Mouse (Mus musculus): ENCODE data around the gene Clcn3. TPM values are rescaled to one million over a fixed set of nuclear protein-coding genes. Genes with fewer than 3 reads are reported as not detected.

The Clcn3 gene
- polyA plus RNA-seq, 1 experiment from 2014 or later = 44.4 TPM

GRCm38 (mm10) chr8:60942867-60943266 lies 40.2 kb downstream of the Clcn3 start:
- no peak overlapping the region for H3K9ac ChIP-seq (ENCODE audit: low read length)
- H3K27ac ChIP-seq (ENCODE audit: low read depth, low read length) = no peak overlapping the region
- ATAC-seq (replicated peaks; ENCODE audit: low FRiP score) = no peak
- WGBS = 96% methylated on average over 2 of the region's 2 CpGs
- H3K4me2 ChIP-seq (ENCODE audit: low read depth, low read length, severe bottlenecking) = no peak overlapping the region
- H3K9me3 ChIP-seq (ENCODE audit: control insufficient read depth, low read length) = no peaks in the 10 kb centered on the region
- no peak overlapping the region for H3K4me3 ChIP-seq (ENCODE audit: low read depth, low read length)
- DNase-seq (ENCODE audit: low spot score) = no peak
- H3K4me1 ChIP-seq (replicated peaks; ENCODE audit: control insufficient read depth, insufficient read depth, low read length) = no peaks in the 10 kb centered on the region; the same call in 1 of the 2 replicates
- no peaks in the 10 kb centered on the region for H3K27me3 ChIP-seq (ENCODE audit: control insufficient read depth, insufficient read depth, low read length)
- H3K36me3 ChIP-seq (ENCODE audit: control insufficient read depth, insufficient read depth, low read length) = no peaks in the 10 kb centered on the region

DNA sequence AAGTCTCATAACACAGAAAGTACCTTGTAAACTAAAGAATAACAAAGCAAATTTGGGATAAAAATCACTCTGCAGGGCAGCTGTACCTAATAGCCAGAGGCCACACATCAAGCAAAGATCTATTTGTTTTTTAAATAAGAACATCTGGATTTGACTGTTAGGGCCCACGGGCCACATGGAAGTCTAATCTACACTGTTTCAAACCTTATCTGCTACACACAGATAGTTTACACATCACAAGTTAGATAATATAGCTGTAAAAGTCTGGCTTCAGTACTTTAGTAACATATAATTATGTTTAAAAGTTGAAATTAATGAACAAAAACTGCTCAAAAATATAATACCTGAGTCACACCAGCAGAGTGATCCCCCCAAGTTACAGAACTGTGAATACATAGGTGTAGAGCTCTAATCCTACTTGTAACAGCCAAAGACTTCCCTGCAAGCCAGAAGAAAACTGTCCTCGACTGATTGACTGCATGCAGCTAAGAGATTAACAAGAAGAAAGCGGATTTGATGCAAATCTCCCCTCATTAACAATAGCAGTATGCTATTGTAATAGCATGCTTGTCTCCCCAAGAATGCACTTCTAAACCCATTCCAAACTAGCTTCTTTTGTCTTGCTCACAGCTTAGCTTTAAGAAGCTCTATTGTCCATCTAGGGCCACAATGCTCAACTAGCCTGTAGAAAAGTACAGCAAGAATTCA lies 44.2 kb downstream of the Clcn3 start:
- no peaks in the 10 kb centered on the region for H3K27me3 ChIP-seq (ENCODE audit: control insufficient read depth, insufficient read depth, low read length)
- WGBS = 12% methylated on average over 3 of the region's 3 CpGs
- no peak overlapping the region for H3K4me3 ChIP-seq (ENCODE audit: low read depth, low read length)
- H3K4me1 ChIP-seq (replicated peaks; ENCODE audit: control insufficient read depth, insufficient read depth, low read length) = no peaks in the 10 kb centered on the region; the same call in 1 of the 2 replicates
- no peak overlapping the region for H3K27ac ChIP-seq (ENCODE audit: low read depth, low read length)
- H3K4me2 ChIP-seq (ENCODE audit: low read depth, low read length, severe bottlenecking) = no peak overlapping the region
- H3K36me3 ChIP-seq (ENCODE audit: control insufficient read depth, insufficient read depth, low read length) = no peaks in the 10 kb centered on the region
- ATAC-seq (replicated peaks; ENCODE audit: low FRiP score) (peak; percentile 24; the same call in 1 of the 2 replicates), DNase-seq (ENCODE audit: low spot score) (no peak)
- H3K9ac ChIP-seq (ENCODE audit: low read length) = no peak overlapping the region
- H3K9me3 ChIP-seq (ENCODE audit: control insufficient read depth, low read length) = no peaks in the 10 kb centered on the region

- Histone ChIP-seq H3K27ac (ENCODE audit: low read depth, low read length) (no peak overlapping the region), H3K4me3 (ENCODE audit: low read depth, low read length) (no peak overlapping the region), H3K27me3 (ENCODE audit: control insufficient read depth, insufficient read depth, low read length) (no peaks in the 10 kb centered on the region), H3K9me3 (ENCODE audit: control insufficient read depth, low read length) (no peaks in the 10 kb centered on the region), H3K36me3 (ENCODE audit: control insufficient read depth, insufficient read depth, low read length) (no peaks in the 10 kb centered on the region), H3K9ac (ENCODE audit: low read length) (no peak overlapping the region), H3K4me1 (replicated peaks; ENCODE audit: control insufficient read depth, insufficient read depth, low read length) (no peaks in the 10 kb centered on the region; the same call in 1 of the 2 replicates), H3K4me2 (ENCODE audit: low read depth, low read length, severe bottlenecking) (no peak overlapping the region)
- DNase-seq (ENCODE audit: low spot score) (no peak), ATAC-seq (replicated peaks; ENCODE audit: low FRiP score) (no peak)
These were observed 49.5 kb downstream of the Clcn3 start for GRCm38 (mm10) chr8:60933617-60934016.

DNA sequence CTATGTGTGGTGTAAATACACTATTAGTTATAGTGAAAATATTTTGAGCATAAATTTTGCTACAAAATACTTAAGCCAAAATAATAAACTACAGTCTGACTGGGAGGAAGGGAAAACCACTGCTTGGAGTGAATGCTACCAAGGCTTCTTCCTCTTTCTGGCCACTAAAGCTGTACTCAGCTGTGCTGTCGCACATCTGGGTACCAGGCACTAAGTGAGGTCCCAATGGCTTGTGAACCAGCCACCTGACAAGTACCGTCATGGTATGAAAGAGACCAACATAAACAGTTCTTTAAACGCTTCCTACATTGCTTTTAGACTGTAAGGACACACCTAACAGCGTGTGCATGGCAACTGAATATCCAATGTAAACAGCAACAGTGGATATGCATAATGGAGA lies 62.9 kb downstream of the Clcn3 start:
- no peak for DNase-seq (ENCODE audit: low spot score)
- Histone ChIP-seq H3K9me3 (ENCODE audit: control insufficient read depth, low read length) (no peaks in the 10 kb centered on the region), H3K9ac (ENCODE audit: low read length) (no peak overlapping the region), H3K4me2 (ENCODE audit: low read depth, low read length, severe bottlenecking) (no peak overlapping the region), H3K27me3 (ENCODE audit: control insufficient read depth, insufficient read depth, low read length) (no peaks in the 10 kb centered on the region), H3K36me3 (ENCODE audit: control insufficient read depth, insufficient read depth, low read length) (no peaks in the 10 kb centered on the region), H3K27ac (ENCODE audit: low read depth, low read length) (no peak overlapping the region), H3K4me3 (ENCODE audit: low read depth, low read length) (no peak overlapping the region), H3K4me1 (replicated peaks; ENCODE audit: control insufficient read depth, insufficient read depth, low read length) (no peaks in the 10 kb centered on the region)
- no peak for ATAC-seq (replicated peaks; ENCODE audit: low FRiP score)
- 92% methylated on average over 4 of the region's 4 CpGs for WGBS

- Histone ChIP-seq H3K4me1 (replicated peaks; ENCODE audit: control insufficient read depth, insufficient read depth, low read length) (no peaks in the 10 kb centered on the region), H3K4me2 (ENCODE audit: low read depth, low read length, severe bottlenecking) (no peak overlapping the region), H3K4me3 (ENCODE audit: low read depth, low read length) (no peak overlapping the region), H3K9ac (ENCODE audit: low read length) (no peak overlapping the region), H3K27ac (ENCODE audit: low read depth, low read length) (no peak overlapping the region), H3K9me3 (ENCODE audit: control insufficient read depth, low read length) (no peaks in the 10 kb centered on the region), H3K27me3 (ENCODE audit: control insufficient read depth, insufficient read depth, low read length) (no peaks in the 10 kb centered on the region), H3K36me3 (ENCODE audit: control insufficient read depth, insufficient read depth, low read length) (no peaks in the 10 kb centered on the region)
- DNase-seq (ENCODE audit: low spot score) = no peak
- ATAC-seq (replicated peaks; ENCODE audit: low FRiP score) = no peak
- 93% methylated on average over 3 of the region's 3 CpGs for WGBS
These were observed 64.0 kb downstream of the Clcn3 start for GRCm38 (mm10) chr8:60919069-60919468.

- H3K4me1 ChIP-seq (replicated peaks; ENCODE audit: control insufficient read depth, insufficient read depth, low read length) = no peaks in the 10 kb centered on the region
- no peak overlapping the region for H3K4me2 ChIP-seq (ENCODE audit: low read depth, low read length, severe bottlenecking)
- WGBS = 48% methylated on average over 10 of the region's 10 CpGs
- H3K27me3 ChIP-seq (ENCODE audit: control insufficient read depth, insufficient read depth, low read length) = no peaks in the 10 kb centered on the region
- DNase-seq (ENCODE audit: low spot score) (no peak), ATAC-seq (replicated peaks; ENCODE audit: low FRiP score) (no peak)
- no peak overlapping the region for H3K9ac ChIP-seq (ENCODE audit: low read length)
- no peaks in the 10 kb centered on the region for H3K36me3 ChIP-seq (ENCODE audit: control insufficient read depth, insufficient read depth, low read length)
- H3K27ac ChIP-seq (ENCODE audit: low read depth, low read length) = no peak overlapping the region
- no peak overlapping the region for H3K4me3 ChIP-seq (ENCODE audit: low read depth, low read length)
- H3K9me3 ChIP-seq (ENCODE audit: control insufficient read depth, low read length) = no peaks in the 10 kb centered on the region
These were observed 70.5 kb downstream of the Clcn3 start for GRCm38 (mm10) chr8:60912554-60912953.

DNA sequence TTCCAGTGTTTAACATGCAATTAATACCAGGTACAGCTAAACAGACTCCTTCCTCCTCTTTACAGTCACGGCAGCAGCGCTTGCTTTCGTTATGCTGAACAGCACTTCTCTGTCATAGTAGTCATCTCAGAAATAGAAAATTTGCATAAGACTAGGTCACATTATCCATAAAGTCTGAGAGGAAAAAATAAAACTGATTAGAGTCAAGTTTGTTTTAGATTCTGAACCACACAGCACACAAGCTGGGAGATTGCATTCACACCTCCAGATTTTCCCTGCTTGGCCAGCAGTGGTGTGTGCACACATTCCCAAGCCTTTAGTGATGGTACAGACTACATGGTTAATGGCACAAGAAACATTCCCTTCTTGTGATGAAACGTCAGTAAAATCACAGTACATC lies 71.0 kb downstream of the Clcn3 start:
- H3K4me3 ChIP-seq (ENCODE audit: low read depth, low read length) = no peak overlapping the region
- WGBS = 78% methylated on average over 4 of the region's 4 CpGs
- no peaks in the 10 kb centered on the region for H3K9me3 ChIP-seq (ENCODE audit: control insufficient read depth, low read length)
- H3K4me1 ChIP-seq (replicated peaks; ENCODE audit: control insufficient read depth, insufficient read depth, low read length) = no peaks in the 10 kb centered on the region
- DNase-seq (ENCODE audit: low spot score) (no peak), ATAC-seq (replicated peaks; ENCODE audit: low FRiP score) (no peak)
- H3K9ac ChIP-seq (ENCODE audit: low read length) = no peak overlapping the region
- H3K27ac ChIP-seq (ENCODE audit: low read depth, low read length) = no peak overlapping the region
- no peak overlapping the region for H3K4me2 ChIP-seq (ENCODE audit: low read depth, low read length, severe bottlenecking)
- no peaks in the 10 kb centered on the region for H3K27me3 ChIP-seq (ENCODE audit: control insufficient read depth, insufficient read depth, low read length)
- H3K36me3 ChIP-seq (ENCODE audit: control insufficient read depth, insufficient read depth, low read length) = no peaks in the 10 kb centered on the region; the same call in 1 of the 2 replicates

DNA sequence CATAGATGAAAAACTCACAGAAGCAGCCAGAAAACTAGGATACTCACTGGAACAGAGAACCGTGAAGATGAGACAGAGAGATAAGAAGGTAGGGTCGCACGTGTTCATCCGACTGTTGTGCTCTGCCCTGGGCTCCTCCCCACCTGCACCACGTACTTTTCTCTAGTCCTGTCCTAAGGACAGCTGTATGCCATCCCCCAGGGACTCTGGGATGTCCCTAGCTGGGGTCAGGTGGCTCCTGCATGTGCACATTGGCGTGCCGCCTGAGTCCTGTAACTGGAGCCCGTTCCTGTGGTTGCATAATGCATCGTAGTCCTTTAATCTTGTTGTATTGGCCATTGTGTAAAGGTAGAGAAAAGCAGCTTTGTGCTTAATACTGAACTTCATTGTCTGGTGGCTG lies 83.0 kb downstream of the Clcn3 start:
- no peak for ATAC-seq (replicated peaks; ENCODE audit: low FRiP score)
- no peak for DNase-seq (ENCODE audit: low spot score)
- no peaks in the 10 kb centered on the region for H3K9me3 ChIP-seq (ENCODE audit: control insufficient read depth, low read length)
- H3K4me1 ChIP-seq (replicated peaks; ENCODE audit: control insufficient read depth, insufficient read depth, low read length) = no peaks in the 10 kb centered on the region
- WGBS = 69% methylated on average over 9 of the region's 9 CpGs
- no peaks in the 10 kb centered on the region; the same call in 1 of the 2 replicates for H3K36me3 ChIP-seq (ENCODE audit: control insufficient read depth, insufficient read depth, low read length)
- H3K4me3 ChIP-seq (ENCODE audit: low read depth, low read length) = no peak overlapping the region
- H3K27ac ChIP-seq (ENCODE audit: low read depth, low read length) = no peak overlapping the region
- H3K9ac ChIP-seq (ENCODE audit: low read length) = no peak overlapping the region
- H3K27me3 ChIP-seq (ENCODE audit: control insufficient read depth, insufficient read depth, low read length) = no peaks in the 10 kb centered on the region
- H3K4me2 ChIP-seq (ENCODE audit: low read depth, low read length, severe bottlenecking) = no peak overlapping the region

GRCm38 (mm10) chr8:60895878-60896277 lies 87.2 kb downstream of the Clcn3 start:
- Histone ChIP-seq H3K4me2 (ENCODE audit: low read depth, low read length, severe bottlenecking) (no peak overlapping the region), H3K27me3 (ENCODE audit: control insufficient read depth, insufficient read depth, low read length) (no peaks in the 10 kb centered on the region), H3K36me3 (ENCODE audit: control insufficient read depth, insufficient read depth, low read length) (no peaks in the 10 kb centered on the region; the same call in 1 of the 2 replicates), H3K9me3 (ENCODE audit: control insufficient read depth, low read length) (no peaks in the 10 kb centered on the region), H3K27ac (ENCODE audit: low read depth, low read length) (no peak overlapping the region), H3K9ac (ENCODE audit: low read length) (no peak overlapping the region), H3K4me3 (ENCODE audit: low read depth, low read length) (no peak overlapping the region), H3K4me1 (replicated peaks; ENCODE audit: control insufficient read depth, insufficient read depth, low read length) (peaks cover 3% of the 10 kb centered on the region; the same call in 1 of the 2 replicates)
- ATAC-seq (replicated peaks; ENCODE audit: low FRiP score) = no peak
- DNase-seq (ENCODE audit: low spot score) = no peak
- 91% methylated on average over 6 of the region's 6 CpGs for WGBS

All from forebrain, embryonic 11.5 days (tissue).